Mouse (Mus musculus) MEL (cell line): ENCODE measurements around the gene Ms4a1. TPM values are rescaled to one million over a fixed set of nuclear protein-coding genes. Genes with fewer than 3 reads are reported as not detected.

ENCODE experiments used
- DNase-seq: peaks from one replicate; pipeline ENCODE4 v3.0.0; 2011; ENCODE audit warnings: low read depth, low spot score
- H3K27ac ChIP-seq: 2 replicates; pipeline ENCODE4 v1.5.1; 2012; ENCODE audit warnings: low read depth, mild to moderate bottlenecking, control low read depth, low read length, moderate library complexity; ENCODE audit not compliant: control insufficient read depth
- H3K27me3 ChIP-seq, 2 experiments: fragments of 150-350 bp in 1 of 2; sonication (generic) in 1 of 2; 2 replicates each; pipeline ENCODE4 v1.6.1; 2012; ENCODE audit warnings: low read length in 2 of 2, mild to moderate bottlenecking in 2 of 2, improper control_type of control experiment in 1 of 2, moderate library complexity in 1 of 2; ENCODE audit not compliant: insufficient read depth in 2 of 2, control insufficient read depth in 1 of 2
- H3K36me3 ChIP-seq, 2 experiments: 2 replicates each; pipeline ENCODE4 v1.6.1; 2012 to 2014; ENCODE audit warnings: low read length in 2 of 2, improper control_type of control experiment in 1 of 2, inconsistent platforms in 1 of 2, mild to moderate bottlenecking in 1 of 2; ENCODE audit not compliant: insufficient read depth in 2 of 2, control insufficient read depth in 1 of 2
- H3K4me1 ChIP-seq, 2 experiments: fragments of 150-350 bp in 1 of 2; sonication (generic) in 1 of 2; 2 replicates each; pipeline ENCODE4 v1.6.1; 2012; ENCODE audit warnings: low read length in 2 of 2, improper control_type of control experiment in 1 of 2, mild to moderate bottlenecking in 1 of 2; ENCODE audit not compliant: insufficient read depth in 2 of 2, control insufficient read depth in 1 of 2
- H3K4me3 ChIP-seq, 2 experiments: fragments of 150-350 bp in 1 of 2; sonication (generic) in 1 of 2; 2 replicates each; pipeline ENCODE4 v1.5.1; 2012; ENCODE audit warnings: low read depth in 2 of 2, low read length in 2 of 2, mild to moderate bottlenecking in 2 of 2, moderate library complexity in 2 of 2, control low read depth in 1 of 2, improper control_type of control experiment in 1 of 2; ENCODE audit not compliant: control insufficient read depth in 1 of 2, insufficient read depth in 1 of 2
- H3K79me2 ChIP-seq: 2 replicates; pipeline ENCODE4 v1.6.1; 2012; ENCODE audit warnings: mild to moderate bottlenecking, low read length, moderate library complexity; ENCODE audit not compliant: control insufficient read depth, poor library complexity, insufficient read depth
- H3K9ac ChIP-seq: 2 replicates; pipeline ENCODE4 v1.6.1; 2012; ENCODE audit warnings: low read depth, mild to moderate bottlenecking, control low read depth, low read length, moderate library complexity; ENCODE audit not compliant: control insufficient read depth, poor library complexity, severe bottlenecking
- H3K9me3 ChIP-seq: fragments of 150-350 bp; sonication (generic); replicated peaks from 2 replicates; pipeline ENCODE4 v1.6.1; 2012; ENCODE audit warnings: mild to moderate bottlenecking, low read length, improper control_type of control experiment, moderate library complexity; ENCODE audit not compliant: insufficient read depth
- KAT2A ChIP-seq: conservative IDR thresholded peaks from 2 replicates; pipeline ENCODE4 v1.6.1; 2012; ENCODE audit warnings: low read depth, low read length, improper control_type of control experiment, inconsistent platforms
- UBTF ChIP-seq: IDR thresholded peaks from 2 replicates; pipeline ENCODE4 v1.6.1; 2012; ENCODE audit warnings: low read depth, mild to moderate bottlenecking, inconsistent platforms, low read length, improper control_type of control experiment, moderate library complexity, borderline replicate concordance; ENCODE audit not compliant: insufficient read depth
- USF1 ChIP-seq: IDR thresholded peaks from 2 replicates; pipeline ENCODE4 v1.6.1; 2014; ENCODE audit warnings: low read depth, mild to moderate bottlenecking, inconsistent platforms, low read length, improper control_type of control experiment, moderate library complexity
- polyA plus RNA-seq, 2 experiments: library from polyadenylated mRNA; stranded (reverse) in 1 of 2; unstranded in 1 of 2; fragments of >175 nt in 1 of 2; fragments of >200 nt in 1 of 2; gene quantifications; 2 replicates each; pipeline versions ENCODE4 v1.2.1 to v1.2.4; 2012; ENCODE audit warnings: low replicate concordance in 2 of 2, low read depth in 1 of 2; ENCODE audit not compliant: insufficient read length in 2 of 2, insufficient read depth in 1 of 2, missing spikeins in 1 of 2
- total RNA-seq: library from RNA; depleted of rRNA; stranded (reverse); fragments of 300-350 nt; gene quantifications from 2 replicates; pipeline ENCODE4 v1.2.3, GENCODE M21; 2012; rRNA removed

Ms4a1 gene
- total and polyA plus RNA-seq, 3 experiments: not detected

GRCm38 (mm10) chr19:11232348-11232747 is 33.7 kb downstream of the Ms4a1 start, which contains the start of gene Ms4a12:
Gene Ms4a12 (minus strand): TSS chr19:11232448.
- Histone ChIP-seq H3K27me3 (no peaks in the 10 kb centered on the region; a peak in 1 of 4 replicates), H3K9me3 (no peaks in the 10 kb centered on the region), H3K79me2 (no peaks in the 10 kb centered on the region), H3K27ac (no peak within 1 kb of the TSS), H3K4me3 (no peak within 1 kb of the TSS)
- DNase-seq: no peak
- no peak for TF ChIP-seq KAT2A
- no peak for TF ChIP-seq USF1
- TF ChIP-seq UBTF: no peak
- TF ChIP-seq, all 39 proteins: peak for 0
- no peaks in the 10 kb centered on the region for H3K4me1 ChIP-seq
- H3K36me3 ChIP-seq: no peaks in the 10 kb centered on the region
- H3K9ac ChIP-seq: no peak within 1 kb of the TSS

Other genes starting within 250 kb of the Ms4a1 start
- not detected in 2 replicates for gene Ms4a18, start 248.2 kb downstream of the Ms4a1 start, total RNA-seq
- not detected for gene Ms4a18, start 248.2 kb downstream of the Ms4a1 start, polyA plus RNA-seq
- not detected in 2 replicates for gene Ms4a8a, start 185.1 kb downstream of the Ms4a1 start, total RNA-seq
- not detected for gene Ms4a8a, start 185.1 kb downstream of the Ms4a1 start, polyA plus RNA-seq
- not detected in 2 replicates for gene 1700017D01Rik, start 135.4 kb downstream of the Ms4a1 start, total RNA-seq
- not detected for gene 1700017D01Rik, start 135.4 kb downstream of the Ms4a1 start, polyA plus RNA-seq
- not detected in 2 replicates for gene 1700025F22Rik, start 100.9 kb downstream of the Ms4a1 start, total RNA-seq
- gene 1700025F22Rik, start 100.9 kb downstream of the Ms4a1 start, polyA plus RNA-seq: not detected
- not detected in 2 replicates for gene Ms4a13, start 69.5 kb downstream of the Ms4a1 start, total RNA-seq
- not detected for gene Ms4a13, start 69.5 kb downstream of the Ms4a1 start, polyA plus RNA-seq
- not detected in 2 replicates for gene Ms4a12, start 33.8 kb downstream of the Ms4a1 start, total RNA-seq
- not detected for gene Ms4a12, start 33.8 kb downstream of the Ms4a1 start, polyA plus RNA-seq
- not detected in 2 replicates for gene Ms4a5, start 17.6 kb upstream of the Ms4a1 start, total RNA-seq
- gene Ms4a5, start 17.6 kb upstream of the Ms4a1 start, polyA plus RNA-seq: not detected
- not detected in 2 replicates for gene Ms4a14, start 48.2 kb upstream of the Ms4a1 start, total RNA-seq
- not detected for gene Ms4a14, start 48.2 kb upstream of the Ms4a1 start, polyA plus RNA-seq
- not detected in 2 replicates for gene Ms4a7, start 69.9 kb upstream of the Ms4a1 start, total RNA-seq
- not detected for gene Ms4a7, start 69.9 kb upstream of the Ms4a1 start, polyA plus RNA-seq
- not detected in 2 replicates for gene Ms4a4a, start 109.3 kb upstream of the Ms4a1 start, total RNA-seq
- not detected for gene Ms4a4a, start 109.3 kb upstream of the Ms4a1 start, polyA plus RNA-seq
- gene Ms4a4c, start 138.5 kb upstream of the Ms4a1 start, total RNA-seq: not detected in 2 replicates
- not detected for gene Ms4a4c, start 138.5 kb upstream of the Ms4a1 start, polyA plus RNA-seq
- not detected in 2 replicates for gene Ms4a4b, start 177.3 kb upstream of the Ms4a1 start, total RNA-seq
- not detected for gene Ms4a4b, start 177.3 kb upstream of the Ms4a1 start, polyA plus RNA-seq
- not detected in 2 replicates for gene Ms4a6c, start 203.1 kb upstream of the Ms4a1 start, total RNA-seq
- gene Ms4a6c, start 203.1 kb upstream of the Ms4a1 start, polyA plus RNA-seq: not detected
- gene Gm8369, start 219.7 kb upstream of the Ms4a1 start, total RNA-seq: not detected in 2 replicates
- not detected for gene Gm8369, start 219.7 kb upstream of the Ms4a1 start, polyA plus RNA-seq